ENCODE assay signal across 16 mouse cellular contexts in genomic region chr8:26944846-26945245, GRCm38 (mm10).
"Had no signal": no experiment of that assay in that cellular context is flagged by ENCODE, and none has a peak within 500 bp of the region (broad histone marks: within the 10 kb centered on the region; RNA-seq: fewer than 3 reads in every experiment).

No protein-coding gene starts in this region.

- H3K27ac ChIP-seq: neural tube, embryonic 13.5 days; neural tube, embryonic 15.5 days; stomach, embryonic 15.5 days; stomach, postnatal 0 days had no signal

- H3K4me3 ChIP-seq: neural tube, embryonic 13.5 days; neural tube, embryonic 15.5 days; stomach, embryonic 15.5 days had no signal

- H3K27me3 ChIP-seq: neural tube, embryonic 15.5 days; stomach, embryonic 15.5 days had no signal

- H3K9me3 ChIP-seq: neural tube, embryonic 13.5 days; neural tube, embryonic 15.5 days; stomach, embryonic 15.5 days had no signal

- DNase-seq: retina, postnatal 1 day; right cerebral cortex, adult 18-20 months; right cerebral cortex, postnatal 14 days; right cerebral cortex, postnatal 25 days; right cerebral cortex, postnatal 4 days; spleen, adult 18-20 months; thymus, adult 18-20 months; thymus, adult 2 months; thymus, postnatal 14 days; thymus, postnatal 25 days; thymus, postnatal 36 days; thymus, postnatal 4 days had no signal

- H3K36me3 ChIP-seq: neural tube, embryonic 13.5 days; neural tube, embryonic 15.5 days; stomach, embryonic 15.5 days had no signal

- H3K4me1 ChIP-seq: neural tube, embryonic 15.5 days; stomach, embryonic 15.5 days had no signal
